Mouse (Mus musculus) heart, embryonic 10.5 days (tissue): ENCODE results near the gene Kat6b. TPM values are rescaled to one million over a fixed set of nuclear protein-coding genes. Genes with fewer than 3 reads are reported as not detected.
A peak's percentile ranks its signal among the peaks of the same experiment; 100 is the strongest.
"Not testable (repeated sequence)": the region's sequence is repeated elsewhere in the genome, so short reads cannot be mapped to it uniquely, and the experiment has no call there.

Experiments
- DNase-seq: peaks from one replicate; pipeline ENCODE4 v3.0.0-alpha.2; 2017; ENCODE audit warnings: low spot score
- H3K27ac ChIP-seq: fragments of 300-500 bp; sonication (generic); 2 replicates; pipeline ENCODE4 v1.5.1; 2016; ENCODE audit warnings: mild to moderate bottlenecking
- H3K27me3 ChIP-seq: fragments of 300-500 bp; sonication (generic); 2 replicates; pipeline ENCODE4 v1.6.1; 2016; ENCODE audit warnings: mild to moderate bottlenecking; ENCODE audit not compliant: poor library complexity, insufficient read depth, severe bottlenecking
- H3K36me3 ChIP-seq: fragments of 300-500 bp; sonication (generic); 2 replicates; pipeline ENCODE4 v1.6.1; 2016; ENCODE audit warnings: mild to moderate bottlenecking, moderate library complexity
- H3K4me1 ChIP-seq: fragments of 300-500 bp; sonication (generic); 2 replicates; pipeline ENCODE4 v1.6.1; 2016; ENCODE audit warnings: mild to moderate bottlenecking
- H3K4me3 ChIP-seq: fragments of 300-500 bp; sonication (generic); 2 replicates; pipeline ENCODE4 v1.5.1; 2016; ENCODE audit warnings: mild to moderate bottlenecking, moderate library complexity
- H3K9me3 ChIP-seq: fragments of 300-500 bp; sonication (generic); 2 replicates; pipeline ENCODE4 v1.6.1; 2016; ENCODE audit warnings: mild to moderate bottlenecking, moderate library complexity
- WGBS: fragments of 180-500 bp; shearing (Covaris S2); methylation state at CpG from one replicate; pipeline ENCODE4 v1.1.7; 2016; 5-methylcytosine and 5-hydroxymethylcytosine counted together
- polyA plus RNA-seq: library from polyadenylated mRNA; unstranded; fragments of >200 nt; fragmentation: Nextera tagmentation; extraction: Ambion mirVana; gene quantifications from 2 replicates; pipeline ENCODE4 v1.2.1, GENCODE M21; 2016

The Kat6b gene
- polyA plus RNA-seq, 1 experiment from 2014 or later: 11.1 TPM

GRCm38 (mm10) chr14:21511438-21511837 is 30.2 kb downstream of the Kat6b start:
- Histone ChIP-seq H3K9me3 (no peaks in the 10 kb centered on the region), H3K27ac (no peak overlapping the region), H3K4me1 (0 out of 2 replicates have a peak, but pooled peaks cover 5% of the 10 kb centered on the region), H3K4me3 (no peak overlapping the region), H3K27me3 (no peaks in the 10 kb centered on the region), H3K36me3 (peaks cover 18% of the 10 kb centered on the region; the same call in 1 of the 2 replicates)
- WGBS: 88% methylated on average over 6 of the region's 6 CpGs
- DNase-seq: no peak

GRCm38 (mm10) chr14:21515505-21515904 is 34.3 kb downstream of the Kat6b start:
- H3K4me3 ChIP-seq: no peak overlapping the region
- H3K36me3 ChIP-seq: peaks cover 24% of the 10 kb centered on the region
- DNase-seq: no peak
- no peak overlapping the region for H3K27ac ChIP-seq
- WGBS: 90% methylated on average over 5 of the region's 5 CpGs
- H3K9me3 ChIP-seq: no peaks in the 10 kb centered on the region
- H3K27me3 ChIP-seq: no peaks in the 10 kb centered on the region
- peaks cover 16% of the 10 kb centered on the region; the same call in 1 of the 2 replicates for H3K4me1 ChIP-seq

GRCm38 (mm10) chr14:21519307-21519706 is 38.1 kb downstream of the Kat6b start:
- Histone ChIP-seq H3K36me3 (peaks cover 24% of the 10 kb centered on the region), H3K4me3 (no peak overlapping the region), H3K4me1 (peaks cover 41% of the 10 kb centered on the region), H3K27me3 (no peaks in the 10 kb centered on the region), H3K27ac (no peak overlapping the region), H3K9me3 (no peaks in the 10 kb centered on the region)
- no peak for DNase-seq
- WGBS: 70% methylated on average over 3 of the region's 3 CpGs

- no peak for DNase-seq
- Histone ChIP-seq H3K36me3 (peaks cover 18% of the 10 kb centered on the region), H3K27me3 (no peaks in the 10 kb centered on the region), H3K9me3 (no peaks in the 10 kb centered on the region), H3K27ac (0 out of 2 replicates have a peak overlapping the region, but pooled peaks have one; percentile 3), H3K4me3 (no peak overlapping the region), H3K4me1 (peaks cover 45% of the 10 kb centered on the region)
- 83% methylated on average over 7 of the region's 7 CpGs for WGBS
Measured at GRCm38 (mm10) chr14:21520496-21520895, 39.3 kb downstream of the Kat6b start.

GRCm38 (mm10) chr14:21521496-21521895 is 40.3 kb downstream of the Kat6b start:
- H3K4me1 ChIP-seq: peaks cover 51% of the 10 kb centered on the region
- H3K9me3 ChIP-seq, H3K4me3 ChIP-seq, H3K27me3 ChIP-seq, DNase-seq, H3K27ac ChIP-seq: not testable (repeated sequence)
- peaks cover 13% of the 10 kb centered on the region for H3K36me3 ChIP-seq
- WGBS: 85% methylated on average over 3 of the region's 4 CpGs

DNA sequence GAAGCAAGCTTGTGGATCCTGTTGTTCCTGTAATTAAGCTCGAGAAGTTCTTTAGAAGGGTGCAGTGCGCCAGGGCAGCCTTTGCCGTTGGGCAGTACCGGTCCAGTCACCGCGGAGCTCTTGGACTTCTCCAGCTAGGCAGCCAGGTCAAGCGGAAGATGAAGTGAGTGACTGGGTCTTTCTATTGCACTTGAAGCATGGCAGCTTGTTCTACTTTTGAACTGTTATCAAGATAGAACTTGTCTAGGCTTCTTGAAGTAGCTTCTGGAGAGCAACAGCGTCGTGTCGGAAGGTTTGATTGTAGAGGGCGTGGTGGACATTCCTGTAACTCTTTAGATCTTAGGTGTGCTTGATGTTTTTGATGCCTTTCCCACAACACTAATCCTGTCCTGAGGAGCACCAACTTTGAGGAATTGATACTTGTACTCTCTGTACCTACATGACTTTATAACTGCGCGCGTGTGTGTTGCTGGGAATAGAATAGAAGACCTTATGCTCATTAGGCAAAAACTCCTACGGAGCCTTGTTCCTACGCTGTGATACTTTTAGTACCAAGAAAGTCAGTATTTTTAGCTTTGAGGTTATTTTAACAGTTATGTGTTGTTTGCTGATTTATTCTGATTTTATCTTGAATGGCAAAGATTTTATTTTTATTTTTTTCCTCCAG is 41.2 kb downstream of the Kat6b start:
- peaks cover 51% of the 10 kb centered on the region for H3K4me1 ChIP-seq
- no peak overlapping the region for H3K4me3 ChIP-seq
- H3K9me3 ChIP-seq: no peaks in the 10 kb centered on the region
- peaks cover 3% of the 10 kb centered on the region; the same call in 1 of the 2 replicates for H3K36me3 ChIP-seq
- no peak for DNase-seq
- H3K27me3 ChIP-seq: no peaks in the 10 kb centered on the region
- WGBS: 68% methylated on average over 16 of the region's 16 CpGs
- H3K27ac ChIP-seq: 0 out of 2 replicates have a peak overlapping the region, but pooled peaks have one; percentile 54

DNA sequence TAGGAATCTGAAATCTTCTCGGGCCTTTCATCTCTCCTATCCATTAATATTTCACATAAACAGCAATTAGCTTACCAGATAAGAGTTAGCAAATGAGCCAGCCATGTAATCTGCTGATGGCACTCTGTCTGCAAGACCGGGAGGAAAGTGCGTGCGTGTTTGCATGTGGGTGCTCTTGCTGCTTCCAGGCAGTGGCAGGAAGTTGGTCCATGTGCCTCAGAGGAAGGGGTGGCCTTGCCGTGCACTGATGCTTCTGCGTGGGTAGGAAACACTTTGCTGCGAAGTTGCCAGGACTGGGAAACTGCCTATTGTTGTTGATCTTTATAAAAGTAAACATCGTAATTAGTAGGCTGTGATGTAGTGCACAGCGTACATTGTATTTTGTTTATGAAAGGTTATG is 42.0 kb downstream of the Kat6b start:
- Histone ChIP-seq H3K27ac (peak overlapping the region; percentile 60), H3K36me3 (no peaks in the 10 kb centered on the region), H3K4me3 (no peak overlapping the region), H3K27me3 (no peaks in the 10 kb centered on the region), H3K9me3 (no peaks in the 10 kb centered on the region), H3K4me1 (peaks cover 51% of the 10 kb centered on the region)
- 55% methylated on average over 9 of the region's 9 CpGs for WGBS
- DNase-seq: no peak

DNA sequence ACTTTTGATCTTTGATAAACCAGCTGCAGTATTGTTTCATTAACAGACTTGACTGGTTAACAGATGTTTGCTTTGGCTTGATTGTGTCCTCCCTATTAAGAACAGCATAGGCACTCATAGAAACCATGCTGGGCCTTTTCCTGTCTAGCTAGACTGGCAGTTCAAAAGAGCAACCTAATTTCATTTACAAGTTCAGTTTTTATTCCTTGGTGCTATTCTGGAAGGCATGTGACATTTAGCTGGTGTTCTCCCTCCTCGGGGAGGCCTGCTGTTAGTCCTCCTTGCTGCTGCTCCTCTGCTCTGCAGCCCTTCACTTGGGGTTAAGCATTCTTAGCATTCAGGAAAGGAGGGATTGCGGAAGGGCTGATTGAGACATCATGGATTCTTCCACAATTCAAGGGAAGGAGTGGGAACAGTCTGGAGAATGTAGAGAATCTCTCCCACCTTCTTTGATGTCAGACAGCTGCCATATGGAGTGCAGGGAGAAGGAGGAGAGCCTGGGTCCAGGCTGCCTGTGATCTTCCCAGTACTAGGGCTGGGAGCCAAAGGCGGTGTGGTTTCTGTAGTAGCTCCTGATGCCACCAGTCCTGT is 42.7 kb downstream of the Kat6b start:
- 28% methylated on average over 3 of the region's 3 CpGs for WGBS

DNA sequence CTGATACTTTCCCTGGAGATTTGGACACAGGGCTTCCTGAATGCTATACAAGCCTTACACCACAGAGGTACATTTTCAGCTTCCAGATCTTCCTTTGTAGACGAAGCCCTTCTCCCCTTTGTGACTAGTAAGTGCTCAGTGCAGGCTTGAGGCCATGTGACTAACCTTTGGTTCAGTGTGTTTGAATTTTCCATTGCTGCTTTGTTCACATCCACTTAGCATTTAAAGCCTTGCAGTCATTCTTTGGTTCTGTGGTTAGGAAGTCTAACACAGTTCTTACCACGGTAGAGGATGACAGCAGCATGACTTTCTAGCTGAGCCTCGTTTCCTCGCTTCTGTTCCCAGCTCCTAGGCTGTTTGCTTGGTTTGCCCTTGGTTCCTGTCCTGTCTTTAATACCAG is 44.4 kb downstream of the Kat6b start:
- Histone ChIP-seq H3K27ac (peak overlapping the region; percentile 49; the same call in 1 of the 2 replicates), H3K27me3 (no peaks in the 10 kb centered on the region), H3K4me1 (peaks cover 33% of the 10 kb centered on the region), H3K4me3 (no peak overlapping the region), H3K36me3 (no peaks in the 10 kb centered on the region), H3K9me3 (no peaks in the 10 kb centered on the region)
- no peak for DNase-seq
- WGBS: 68% methylated on average over 4 of the region's 4 CpGs

More for the DNA sequence above, 42.7 kb downstream of the Kat6b start:
- H3K4me3 ChIP-seq: no peak overlapping the region
- peak overlapping the region; percentile 60 for H3K27ac ChIP-seq
- no peaks in the 10 kb centered on the region for H3K36me3 ChIP-seq
- peaks cover 49% of the 10 kb centered on the region for H3K4me1 ChIP-seq
- no peaks in the 10 kb centered on the region for H3K27me3 ChIP-seq
- H3K9me3 ChIP-seq: no peaks in the 10 kb centered on the region
- no peak for DNase-seq

DNA sequence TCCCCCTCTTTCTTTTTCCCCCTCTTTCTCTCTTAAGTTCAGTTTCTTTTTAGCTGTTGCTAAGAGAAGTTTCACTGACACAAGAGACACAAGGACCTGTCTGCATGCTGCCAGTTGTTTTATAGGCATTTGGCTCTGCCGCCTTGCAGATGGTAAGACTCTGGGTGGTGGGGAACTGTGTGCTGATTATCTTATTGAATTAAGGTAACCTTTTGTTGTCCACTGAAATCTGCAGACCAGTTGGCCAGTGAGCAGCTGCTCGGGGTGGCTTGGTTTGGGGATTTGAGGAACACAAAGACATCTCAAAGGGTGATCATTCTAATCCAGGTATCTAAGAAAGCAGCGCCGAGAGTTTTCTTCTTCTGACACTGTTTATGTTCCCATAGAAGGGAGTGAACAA is 52.3 kb downstream of the Kat6b start:
- no peaks in the 10 kb centered on the region for H3K9me3 ChIP-seq
- no peak overlapping the region for H3K4me3 ChIP-seq
- H3K36me3 ChIP-seq: 0 out of 2 replicates have a peak, but pooled peaks cover 5% of the 10 kb centered on the region
- no peak overlapping the region for H3K27ac ChIP-seq
- no peak for DNase-seq
- no peaks in the 10 kb centered on the region for H3K27me3 ChIP-seq
- 80% methylated on average over 4 of the region's 4 CpGs for WGBS
- peaks cover 30% of the 10 kb centered on the region for H3K4me1 ChIP-seq

DNA sequence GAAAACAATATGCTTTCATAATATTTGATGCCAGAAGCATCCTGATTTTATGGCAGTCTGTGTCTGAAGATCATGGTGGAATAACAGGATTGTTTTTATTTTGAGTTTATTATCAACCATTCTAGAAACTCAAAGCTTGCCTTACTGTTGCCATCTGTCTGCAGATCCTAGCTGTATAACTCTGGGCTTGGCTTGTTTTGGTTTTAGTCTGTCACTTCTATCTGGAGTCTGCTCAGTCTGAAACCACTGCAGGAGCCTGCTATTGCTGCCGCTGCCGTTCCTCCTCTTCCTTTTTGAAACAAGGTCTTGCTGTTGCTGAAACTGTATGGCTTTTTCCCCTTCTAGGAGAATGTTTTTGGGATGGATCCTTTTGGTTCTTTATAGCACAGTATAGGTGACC is 52.8 kb downstream of the Kat6b start:
- Histone ChIP-seq H3K4me3 (no peak overlapping the region), H3K9me3 (no peaks in the 10 kb centered on the region), H3K27ac (no peak overlapping the region), H3K36me3 (0 out of 2 replicates have a peak, but pooled peaks cover 5% of the 10 kb centered on the region), H3K27me3 (no peaks in the 10 kb centered on the region), H3K4me1 (peaks cover 31% of the 10 kb centered on the region)
- DNase-seq: no peak
- WGBS: 65% methylated on average over 2 of the region's 2 CpGs

DNA sequence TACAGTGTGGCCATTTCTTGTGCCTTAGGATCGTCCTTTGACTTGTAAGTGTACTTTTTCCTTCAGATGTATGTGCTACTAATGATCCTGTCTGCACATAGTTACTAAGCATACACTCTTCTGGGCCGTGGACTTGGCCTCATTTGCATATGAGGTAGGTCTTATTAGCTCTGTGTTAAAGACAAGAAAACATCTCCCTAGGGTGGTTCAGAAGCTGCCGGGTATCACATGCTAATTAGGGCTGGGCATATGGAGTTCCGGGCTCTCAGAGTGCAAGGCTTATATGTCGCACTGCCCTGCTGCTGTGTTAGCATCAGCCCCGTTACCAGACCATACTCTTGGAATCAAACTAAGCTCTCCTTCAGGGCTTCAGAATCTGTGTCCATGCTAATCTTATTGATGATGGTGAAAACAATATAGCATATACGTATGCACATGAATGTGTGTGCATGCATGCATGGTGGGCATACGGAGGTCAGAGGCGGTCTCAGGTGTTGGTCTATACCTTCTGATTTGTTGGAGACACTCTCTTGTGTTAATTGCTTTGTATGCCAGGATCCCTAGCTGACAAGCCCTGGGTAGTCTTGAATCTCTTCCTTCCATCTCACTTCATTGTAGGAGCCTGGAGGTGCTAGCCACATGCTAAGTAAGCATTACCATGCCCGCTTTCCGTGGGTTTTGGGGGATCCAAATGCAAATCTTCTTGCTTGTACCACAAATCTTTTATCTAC is 53.5 kb downstream of the Kat6b start:
- no peak overlapping the region for H3K27ac ChIP-seq
- H3K36me3 ChIP-seq: 0 out of 2 replicates have a peak, but pooled peaks cover 5% of the 10 kb centered on the region
- peaks cover 31% of the 10 kb centered on the region for H3K4me1 ChIP-seq
- H3K4me3 ChIP-seq: no peak overlapping the region
- 82% methylated on average over 11 of the region's 11 CpGs for WGBS
- H3K27me3 ChIP-seq: no peaks in the 10 kb centered on the region
- H3K9me3 ChIP-seq: no peaks in the 10 kb centered on the region
- no peak for DNase-seq
